Mouse (Mus musculus) ES-E14 (cell line): ENCODE data around the gene Olfr869.

Experiments
- CHD2 ChIP-seq: IDR thresholded peaks from 2 replicates; pipeline ENCODE4 v1.6.1; 2014; ENCODE audit warnings: mild to moderate bottlenecking, low read depth, low read length, inconsistent platforms
- HCFC1 ChIP-seq: IDR thresholded peaks from 2 replicates; pipeline ENCODE4 v1.6.1; 2012; ENCODE audit warnings: low read length, inconsistent platforms, borderline replicate concordance; ENCODE audit not compliant: insufficient read depth
- MAFK ChIP-seq: IDR thresholded peaks from 2 replicates; pipeline ENCODE4 v1.6.1; 2014; ENCODE audit warnings: mild to moderate bottlenecking, low read depth, low read length, inconsistent platforms; ENCODE audit not compliant: insufficient read depth
- ZC3H11A ChIP-seq: IDR thresholded peaks from 2 replicates; pipeline ENCODE4 v1.6.1; 2012; ENCODE audit warnings: low read depth, mild to moderate bottlenecking, inconsistent platforms, low read length, borderline replicate concordance
- ZNF384 ChIP-seq: IDR thresholded peaks from 2 replicates; pipeline ENCODE4 v1.6.1; 2012; ENCODE audit warnings: low read depth, low read length, inconsistent platforms

DNA sequence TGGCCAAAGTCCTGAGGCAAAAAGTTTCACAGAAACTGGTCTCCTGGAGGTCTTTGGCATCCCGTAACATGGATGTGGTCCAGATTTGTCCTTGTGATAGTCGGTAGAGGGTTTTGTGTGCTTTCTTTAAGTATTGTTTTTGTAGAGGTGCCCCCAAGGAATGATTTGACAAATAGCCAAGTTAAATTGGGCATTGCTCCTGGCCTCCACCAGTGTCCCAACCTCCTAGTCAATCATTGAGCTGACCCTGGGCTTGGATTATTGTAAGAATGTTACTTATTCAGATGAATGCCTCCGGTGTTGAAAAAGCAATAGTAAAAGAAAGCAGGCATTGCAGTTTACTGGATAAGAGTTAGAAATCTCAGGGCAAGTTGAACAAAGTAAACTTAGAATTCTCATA lies 20.9 kb downstream of the Olfr869 start:
- TF ChIP-seq CHD2: no peak
- TF ChIP-seq ZNF384: no peak
- TF ChIP-seq ZC3H11A: no peak
- TF ChIP-seq MAFK: no peak
- TF ChIP-seq HCFC1: no peak
